7 mouse cellular contexts compared by ENCODE assay signal in the genomic region with DNA sequence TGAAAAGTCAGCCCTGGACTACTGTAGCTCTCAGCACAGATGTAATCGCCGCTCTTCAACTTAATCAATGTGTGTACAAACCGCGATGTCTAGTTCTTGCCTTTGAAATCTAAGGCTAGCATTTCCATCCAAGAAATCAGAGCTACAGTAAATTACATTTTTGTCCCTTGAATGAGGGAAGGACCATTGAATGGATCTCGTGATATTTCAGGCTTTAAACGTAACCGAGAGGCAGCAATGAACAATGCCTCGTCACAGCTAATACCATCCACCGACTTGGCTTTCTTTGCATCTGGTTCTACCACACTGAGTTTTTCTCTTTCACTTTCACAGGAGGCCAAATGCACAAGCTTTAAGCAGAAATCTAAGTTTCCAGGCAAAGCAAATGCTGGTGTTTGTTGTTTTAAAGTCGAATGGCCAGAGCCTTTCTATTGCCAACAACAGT. TPM values are rescaled to one million over a fixed set of nuclear protein-coding genes. Genes with fewer than 3 reads are reported as not detected.
DNase-seq lines count a peak whose midpoint lies in the region; ATAC-seq and TF ChIP-seq lines count a peak whose summit lies in the region.

No protein-coding gene starts in this region.

- TF ChIP-seq POLR2A in CH12.LX (IDR thresholded peaks at IDR 0.05; ENCODE audit: low read depth, low read length), result peak; percentile 67
- no peak for TF ChIP-seq POLR2A in cortical plate, adult 2 months (IDR thresholded peaks at IDR 0.05; ENCODE audit: extremely low read depth, insufficient read depth, low read length)

- no peak for TF ChIP-seq RAD21 in CH12.LX (IDR thresholded peaks at IDR 0.05; ENCODE audit: low read depth, low read length)

- H3K4me1 ChIP-seq in CH12.LX (ENCODE audit: control insufficient read depth in 1 of 2, insufficient read depth in 2 of 2), result peaks cover 4 to 35% of the 10 kb centered on the region in 2 experiments; a peak in 3 of 4 replicates
- no peaks in the 10 kb centered on the region; the same call in 1 of the 2 replicates for H3K4me1 ChIP-seq in cortical plate, adult 2 months (ENCODE audit: control insufficient read depth, insufficient read depth, low read length)
- peaks cover 32% of the 10 kb centered on the region for H3K4me1 ChIP-seq in heart, postnatal 0 days (ENCODE audit: control insufficient read depth, insufficient read depth)
- peaks cover 55% of the 10 kb centered on the region for H3K4me1 ChIP-seq in liver, embryonic 13.5 days (replicated peaks)
- H3K4me1 ChIP-seq in stomach, embryonic 15.5 days, result peaks cover 9% of the 10 kb centered on the region; the same call in 1 of the 2 replicates

- H3K79me2 ChIP-seq in CH12.LX (replicated peaks; ENCODE audit: control insufficient read depth, extremely low read depth, insufficient read depth, poor library complexity, severe bottlenecking), result peaks cover 2% of the 10 kb centered on the region; the same call in 1 of the 2 replicates

- peak overlapping the region; percentile 79 for H3K27ac ChIP-seq in CH12.LX (ENCODE audit: insufficient read depth, low read depth)
- H3K27ac ChIP-seq in cortical plate, adult 2 months (ENCODE audit: insufficient read depth, low read length), result peak overlapping the region; percentile 77
- H3K27ac ChIP-seq in heart, postnatal 0 days (ENCODE audit: low read depth), result peak overlapping the region; percentile 99
- H3K27ac ChIP-seq in liver, embryonic 13.5 days, result no peak overlapping the region
- H3K27ac ChIP-seq in stomach, embryonic 15.5 days, result peak overlapping the region; percentile 81

- in situ Hi-C loops in CH12.LX (cut with MboI; ENCODE audit: low pct_ligation_motif_present, low pct_unique_long_range_greater_than_20kb, low sequenced_read_pairs), result no loop called here

- no peaks in the 10 kb centered on the region for H3K9me3 ChIP-seq in CH12.LX (replicated peaks; ENCODE audit: low read length)
- H3K9me3 ChIP-seq in heart, postnatal 0 days (replicated peaks; ENCODE audit: control insufficient read depth, low read length), result no peaks in the 10 kb centered on the region
- no peaks in the 10 kb centered on the region for H3K9me3 ChIP-seq in liver, embryonic 13.5 days (replicated peaks)
- H3K9me3 ChIP-seq in stomach, embryonic 15.5 days, result no peaks in the 10 kb centered on the region

- TF ChIP-seq CTCF in CH12.LX (conservative IDR thresholded peaks at IDR 0.05 in 1 of 2, IDR thresholded peaks at IDR 0.05 in 1 of 2; ENCODE audit: low read depth in 2 of 2, low read length in 2 of 2), result no peak
- TF ChIP-seq CTCF in cortical plate, adult 2 months (IDR thresholded peaks at IDR 0.05; ENCODE audit: extremely low read depth, insufficient read depth, low read length), result no peak
- no peak for TF ChIP-seq CTCF in heart, postnatal 0 days (IDR thresholded peaks at IDR 0.05; ENCODE audit: low read depth)

- TF ChIP-seq EP300 in CH12.LX (IDR thresholded peaks at IDR 0.05; ENCODE audit: low read length), result 0 out of 2 replicates have a peak, but pooled peaks have one; percentile 29
- no peak for TF ChIP-seq EP300 in heart, postnatal 0 days (IDR thresholded peaks at IDR 0.05; ENCODE audit: low read depth)

- peak overlapping the region; percentile 95 for H3K4me2 ChIP-seq in CH12.LX (ENCODE audit: insufficient read depth, low read depth, poor library complexity, severe bottlenecking)
- peak overlapping the region; percentile 78 for H3K4me2 ChIP-seq in heart, postnatal 0 days (ENCODE audit: low read depth, low read length)
- peak overlapping the region; percentile 96 for H3K4me2 ChIP-seq in liver, embryonic 13.5 days
- H3K4me2 ChIP-seq in stomach, embryonic 15.5 days, result peak overlapping the region; percentile 78

- peaks cover 16% of the 10 kb centered on the region for H3K27me3 ChIP-seq in CH12.LX (replicated peaks)
- H3K27me3 ChIP-seq in heart, postnatal 0 days (ENCODE audit: control insufficient read depth, insufficient read depth, low read length), result no peaks in the 10 kb centered on the region
- peaks cover 71% of the 10 kb centered on the region for H3K27me3 ChIP-seq in liver, embryonic 13.5 days
- H3K27me3 ChIP-seq in stomach, embryonic 15.5 days (replicated peaks), result no peaks in the 10 kb centered on the region

- DNase-seq in CH12.LX (ENCODE audit: extremely low read depth), result peak; percentile 65
- no peak for DNase-seq in heart, postnatal 0 days (ENCODE audit: low spot score)
- DNase-seq in liver, embryonic 13.5 days, result no peak
- no peak for DNase-seq in thymus, postnatal 36 days
- DNase-seq in left cerebral cortex, postnatal 14 days (ENCODE audit: low spot score in 2 of 2), result no peak

- intact Hi-C loops in left cerebral cortex, postnatal 14 days (cut with DNase I), result no loop called here

- WGBS in heart, postnatal 0 days, result 6% methylated on average over 10 of the region's 10 CpGs
- WGBS in liver, embryonic 13.5 days (ENCODE audit: insufficient replicate concordance), result 15% methylated on average over 10 of the region's 10 CpGs
- WGBS in stomach, embryonic 15.5 days, result 23% methylated on average over 10 of the region's 10 CpGs

- no peak for ATAC-seq in heart, postnatal 0 days (ENCODE audit: insufficient read depth, low read depth)
- ATAC-seq in liver, embryonic 13.5 days (ENCODE audit: low read depth), result no peak
- no peak for ATAC-seq in stomach, embryonic 15.5 days (ENCODE audit: insufficient read depth, low FRiP score, low read depth)

- dilution Hi-C loops in CH12.LX (cut with MboI; ENCODE audit: extremely low pct_ligation_motif_present, extremely low pct_unique_long_range_greater_than_20kb, low sequenced_read_pairs), result no loop called here

- no peaks in the 10 kb centered on the region for H3K36me3 ChIP-seq in CH12.LX (replicated peaks in 1 of 2; ENCODE audit: control insufficient read depth in 1 of 2, insufficient read depth in 1 of 2, low read length in 1 of 2)
- no peaks in the 10 kb centered on the region for H3K36me3 ChIP-seq in heart, postnatal 0 days (replicated peaks; ENCODE audit: control insufficient read depth, insufficient read depth, low read length)
- H3K36me3 ChIP-seq in liver, embryonic 13.5 days, result no peaks in the 10 kb centered on the region
- H3K36me3 ChIP-seq in stomach, embryonic 15.5 days, result no peaks in the 10 kb centered on the region

- peak overlapping the region in 2 of 3 experiments; percentile 41 to 71 for H3K4me3 ChIP-seq in CH12.LX (replicated peaks in 1 of 3; ENCODE audit: low read depth in 2 of 3, low read length in 2 of 3, poor library complexity in 1 of 3)
- H3K4me3 ChIP-seq in cortical plate, adult 2 months (ENCODE audit: insufficient read depth, low read length), result no peak overlapping the region
- peak overlapping the region; percentile 95 for H3K4me3 ChIP-seq in heart, postnatal 0 days (ENCODE audit: low read depth, low read length)
- H3K4me3 ChIP-seq in liver, embryonic 13.5 days (replicated peaks), result peak overlapping the region; percentile 10; the same call in 1 of the 2 replicates
- peak overlapping the region; percentile 14; the same call in 1 of the 2 replicates for H3K4me3 ChIP-seq in stomach, embryonic 15.5 days (replicated peaks)

- H3K9ac ChIP-seq in CH12.LX (ENCODE audit: insufficient read depth, low read depth), result peak overlapping the region; percentile 49
- peak overlapping the region; percentile 58; the same call in 1 of the 2 replicates for H3K9ac ChIP-seq in heart, postnatal 0 days (replicated peaks; ENCODE audit: low read depth, low read length)
- no peak overlapping the region for H3K9ac ChIP-seq in liver, embryonic 13.5 days
- H3K9ac ChIP-seq in stomach, embryonic 15.5 days, result no peak overlapping the region

RNA-seq across cellular contexts. Expression of gene Skida1, which starts 1.7 kb away (rescaled TPM):
- total RNA-seq in CH12.LX (2012; rRNA removed), result 0.85 and 1.3 TPM in 2 replicates
- total RNA-seq in CH12.LX (2014; rRNA removed), result 0.35 and 0.59 TPM in 2 replicates
- 0.26 and 0.36 TPM in 2 replicates for polyA plus RNA-seq in CH12.LX (2012; ENCODE audit: insufficient read length, low read depth)
- 5.4 and 7.4 TPM in 2 replicates for polyA plus RNA-seq in cortical plate, adult 2 months (2012; rRNA removed)
- total RNA-seq in heart, postnatal 0 days (2014; rRNA removed; ENCODE audit: low replicate concordance), result 4.4 and 7.1 TPM in 2 replicates
- polyA plus RNA-seq in heart, postnatal 0 days (2015; fragmentation: Nextera tagmentation; extraction: Ambion mirVana), result 2.2 and 2.4 TPM in 2 replicates
- polyA plus RNA-seq in liver, embryonic 13.5 days (2015; fragmentation: Nextera tagmentation; extraction: Ambion mirVana), result 0.47 and 0.95 TPM in 2 replicates
- 4.0 TPM in 2 replicates for polyA plus RNA-seq in stomach, embryonic 15.5 days (2015; fragmentation: Nextera tagmentation; extraction: Ambion mirVana)
- 1 to 10 TPM; 7.1 to 8.1 TPM for total RNA-seq in left cerebral cortex, postnatal 14 days (2021)

RNA-seq across cellular contexts. Expression of gene Mllt10, which starts 4.5 kb away (rescaled TPM):
- total RNA-seq in CH12.LX (2012; rRNA removed) (23.4 and 27.2 TPM in 2 replicates), CH12.LX (2014; rRNA removed) (22.0 and 23.0 TPM in 2 replicates)
- polyA plus RNA-seq in CH12.LX (2012; ENCODE audit: insufficient read length, low read depth), result 36.6 and 39.2 TPM in 2 replicates
- polyA plus RNA-seq in cortical plate, adult 2 months (2012; rRNA removed), result 37.1 and 38.0 TPM in 2 replicates
- total RNA-seq in heart, postnatal 0 days (2014; rRNA removed; ENCODE audit: low replicate concordance), result 14.8 and 25.6 TPM in 2 replicates
- polyA plus RNA-seq in heart, postnatal 0 days (2015; fragmentation: Nextera tagmentation; extraction: Ambion mirVana), result 22.1 and 24.8 TPM in 2 replicates
- polyA plus RNA-seq in liver, embryonic 13.5 days (2015; fragmentation: Nextera tagmentation; extraction: Ambion mirVana), result 29.1 and 34.3 TPM in 2 replicates
- 52.2 and 59.1 TPM in 2 replicates for polyA plus RNA-seq in stomach, embryonic 15.5 days (2015; fragmentation: Nextera tagmentation; extraction: Ambion mirVana)
- 10 to 100 TPM; 47.7 TPM for total RNA-seq in left cerebral cortex, postnatal 14 days (2021)

RNA-seq across cellular contexts. Expression of gene A930004D18Rik, which starts 13.0 kb away (rescaled TPM):
- total RNA-seq in CH12.LX (2012; rRNA removed), result 0.67 and 0.72 TPM in 2 replicates
- 0.15 and 0.22 TPM in 2 replicates for total RNA-seq in CH12.LX (2014; rRNA removed)
- 1.7 and 2.0 TPM in 2 replicates for polyA plus RNA-seq in CH12.LX (2012; ENCODE audit: insufficient read length, low read depth)
- polyA plus RNA-seq in cortical plate, adult 2 months (2012; rRNA removed), result 1.9 and 2.1 TPM in 2 replicates
- total RNA-seq in heart, postnatal 0 days (2014; rRNA removed; ENCODE audit: low replicate concordance), result 3.5 and 7.8 TPM in 2 replicates
- polyA plus RNA-seq in heart, postnatal 0 days (2015; fragmentation: Nextera tagmentation; extraction: Ambion mirVana), result 6.9 and 8.4 TPM in 2 replicates
- 1.2 and 1.6 TPM in 2 replicates for polyA plus RNA-seq in liver, embryonic 13.5 days (2015; fragmentation: Nextera tagmentation; extraction: Ambion mirVana)
- 11.3 and 12.7 TPM in 2 replicates for polyA plus RNA-seq in stomach, embryonic 15.5 days (2015; fragmentation: Nextera tagmentation; extraction: Ambion mirVana)
- total RNA-seq in left cerebral cortex, postnatal 14 days (2021), result 1 to 10 TPM; 1.5 to 1.6 TPM

RNA-seq across cellular contexts. Expression of gene H2al2a, which starts 53.8 kb away (rescaled TPM):
- not detected in 2 replicates for total RNA-seq in CH12.LX (2012; rRNA removed)
- not detected in 2 replicates for total RNA-seq in CH12.LX (2014; rRNA removed)
- polyA plus RNA-seq in CH12.LX (2012; ENCODE audit: insufficient read length, low read depth), result not detected in 2 replicates
- 0.32 TPM in 1 of 2 replicates, not detected in the other for polyA plus RNA-seq in cortical plate, adult 2 months (2012; rRNA removed)
- not detected in 2 replicates for total RNA-seq in heart, postnatal 0 days (2014; rRNA removed; ENCODE audit: low replicate concordance)
- not detected in 2 replicates for polyA plus RNA-seq in heart, postnatal 0 days (2015; fragmentation: Nextera tagmentation; extraction: Ambion mirVana)
- not detected in 2 replicates for polyA plus RNA-seq in liver, embryonic 13.5 days (2015; fragmentation: Nextera tagmentation; extraction: Ambion mirVana)
- not detected in 2 replicates for polyA plus RNA-seq in stomach, embryonic 15.5 days (2015; fragmentation: Nextera tagmentation; extraction: Ambion mirVana)
- total RNA-seq in left cerebral cortex, postnatal 14 days (2021), result not detected

Comparison
In these comparisons a context has a peak if more than half of its experiments do, and no peak if none do; other contexts are left out.
1. H3K9ac ChIP-seq: peak in CH12.LX (single experiment) and heart, postnatal 0 days (single experiment); none in liver, embryonic 13.5 days (single experiment) and stomach, embryonic 15.5 days (single experiment).
2. Peak in every context shown above with its lines, with median percentiles within 50 percentile points of each other: H3K4me2 ChIP-seq.